Mouse (Mus musculus): Measurements from ENCODE around the gene Gga1.

DNA sequence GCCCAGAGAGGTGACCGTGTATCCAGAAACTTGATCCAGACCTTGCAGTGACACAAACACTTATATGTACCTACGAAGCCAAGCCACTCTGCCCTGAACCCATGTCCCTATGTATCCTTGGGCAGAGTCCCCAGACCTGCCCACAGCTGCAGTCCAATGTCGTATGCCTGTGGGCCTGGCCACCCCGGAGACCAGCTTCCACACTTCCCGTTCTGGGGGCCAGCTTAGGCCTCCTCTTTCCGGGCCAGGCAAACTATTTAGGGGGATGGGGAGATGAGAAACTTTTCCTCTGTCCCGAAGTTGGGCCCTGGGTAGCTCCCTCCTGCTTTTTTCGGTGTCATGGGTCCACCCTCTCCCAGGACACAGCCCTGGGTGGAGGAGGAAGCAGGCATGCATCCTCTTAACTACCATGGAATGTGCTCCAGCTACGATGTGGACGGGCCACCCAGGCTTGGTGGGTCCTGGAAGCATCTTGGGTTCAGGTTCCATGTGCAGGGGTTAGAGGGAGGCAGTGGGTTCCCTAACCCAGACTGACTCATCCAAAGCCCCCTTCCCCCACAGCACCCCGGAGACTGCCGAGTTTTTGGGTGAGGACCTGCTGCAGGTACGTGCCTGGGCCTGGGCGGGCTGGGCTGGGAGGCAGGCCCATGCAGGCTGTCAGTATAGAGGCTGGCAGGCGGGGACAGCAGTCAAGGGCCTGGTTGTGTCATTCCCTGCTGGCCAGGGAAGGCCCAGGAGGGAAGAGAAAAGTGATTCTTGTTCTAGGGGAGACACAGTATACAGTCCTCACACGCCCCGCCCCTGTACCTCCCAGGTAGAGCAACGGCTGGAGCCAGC lies 23.8 kb downstream of the Gga1 start:
- no peak for TF ChIP-seq CTCF (IDR thresholded peaks at IDR 0.05; ENCODE audit: low read depth)
- no peak for TF ChIP-seq EP300 (IDR thresholded peaks at IDR 0.05; ENCODE audit: low read depth)
